Mouse (Mus musculus): Measurements from ENCODE around the gene Cbx2.

The Cbx2 gene

DNA sequence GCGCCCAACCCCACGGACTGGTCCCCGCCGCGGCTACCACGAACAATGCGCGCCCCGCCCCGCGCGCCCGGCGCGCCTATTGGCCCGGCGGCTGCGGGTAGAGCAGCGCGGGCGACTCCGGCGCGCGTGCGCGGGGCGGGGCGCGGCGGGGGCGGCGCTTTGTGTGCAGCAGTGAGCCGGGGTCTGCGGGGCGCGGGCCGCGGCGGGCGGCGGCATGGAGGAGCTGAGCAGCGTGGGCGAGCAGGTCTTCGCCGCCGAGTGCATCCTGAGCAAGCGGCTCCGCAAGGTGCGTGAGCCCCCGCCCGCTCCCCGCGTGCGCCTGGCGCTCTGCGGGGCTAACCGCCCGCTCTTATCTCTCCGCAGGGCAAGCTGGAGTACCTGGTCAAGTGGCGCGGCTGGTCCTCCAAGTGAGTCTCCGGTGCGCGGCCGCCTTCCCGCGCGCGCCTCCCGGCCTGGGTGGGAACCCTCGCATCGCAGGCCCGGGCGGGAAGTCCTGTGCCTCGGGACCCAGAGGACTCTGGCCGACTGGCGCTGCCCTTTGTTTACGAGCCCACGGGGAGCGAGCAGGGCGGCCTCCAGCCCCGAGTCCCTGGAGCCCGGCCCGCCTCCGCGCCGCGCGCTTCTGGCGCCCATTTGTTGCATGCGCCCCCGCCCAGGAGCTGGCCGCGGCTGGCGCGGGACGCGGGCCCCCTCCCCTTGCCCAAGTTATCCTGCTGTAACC is at the start of gene Cbx2:
Gene Cbx2 (plus strand): TSS at position 68 of the 721 bp plus-strand sequence.
- peak in 1 of 2 experiments; percentile 70 for DNase-seq (ENCODE audit: low spot score in 2 of 2)

DNA sequence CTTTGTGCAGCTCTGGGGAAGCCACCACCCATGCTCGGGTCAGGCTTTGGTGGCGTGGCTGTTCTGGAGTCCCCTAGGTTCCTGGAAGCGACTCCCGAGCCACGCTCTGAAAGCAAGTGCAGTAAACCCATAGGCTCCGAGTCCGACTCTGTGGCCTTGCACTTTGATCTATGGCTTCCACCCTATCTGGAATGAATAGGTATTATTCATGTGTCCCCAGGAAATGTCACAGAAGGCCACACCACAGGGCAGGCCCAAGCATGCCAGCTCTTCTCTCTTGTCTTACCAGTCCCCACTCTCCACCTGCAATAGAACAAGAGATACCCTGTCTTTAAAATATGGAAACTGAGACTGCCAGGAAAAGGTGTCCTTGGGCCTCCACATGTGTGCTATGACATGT is 48.4 kb upstream of the Cbx2 start:
- DNase-seq (ENCODE audit: low spot score in 2 of 2), result no peak

DNA sequence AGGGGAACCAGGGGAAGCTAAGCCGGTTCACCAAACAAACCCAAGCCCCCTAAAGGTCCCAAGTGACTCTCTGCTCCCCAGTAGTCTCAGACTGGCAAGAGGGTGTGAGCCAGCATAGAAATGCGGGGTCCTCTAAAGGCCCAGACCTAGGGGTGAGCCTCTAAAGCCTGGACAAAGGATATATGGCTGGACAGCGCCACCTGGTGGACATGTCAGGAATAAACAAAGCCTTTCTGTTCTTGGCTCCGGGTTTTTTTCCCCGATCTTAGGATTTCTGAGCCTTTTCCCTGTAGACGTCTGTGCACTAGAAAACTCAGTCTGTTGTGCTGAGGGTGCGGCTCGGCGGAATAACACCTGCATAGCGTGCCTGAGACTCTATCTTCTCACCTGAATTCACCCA is 47.3 kb upstream of the Cbx2 start:
- DNase-seq (ENCODE audit: low spot score in 2 of 2), result peak; percentile 47 to 78

DNA sequence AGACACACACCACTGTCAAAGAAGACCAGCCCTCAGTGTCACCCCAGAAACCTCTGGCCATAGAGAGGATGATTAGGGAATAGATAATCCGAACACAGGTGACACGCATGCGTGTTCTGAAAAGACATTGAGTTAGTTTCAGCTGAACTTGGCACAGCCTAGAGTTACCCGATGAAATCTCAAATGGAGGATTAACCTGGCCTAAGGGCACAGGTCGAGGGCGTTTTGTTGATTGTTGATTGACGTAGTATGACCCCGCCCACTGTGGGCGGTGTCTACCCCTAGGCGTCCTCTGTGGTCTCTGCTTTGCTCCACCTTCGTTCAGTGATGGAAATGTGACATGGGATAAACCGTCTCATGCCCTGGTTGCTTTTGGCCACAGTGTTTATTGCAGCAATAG is 46.8 kb upstream of the Cbx2 start:
- no peak for DNase-seq (ENCODE audit: low spot score in 2 of 2)

DNA sequence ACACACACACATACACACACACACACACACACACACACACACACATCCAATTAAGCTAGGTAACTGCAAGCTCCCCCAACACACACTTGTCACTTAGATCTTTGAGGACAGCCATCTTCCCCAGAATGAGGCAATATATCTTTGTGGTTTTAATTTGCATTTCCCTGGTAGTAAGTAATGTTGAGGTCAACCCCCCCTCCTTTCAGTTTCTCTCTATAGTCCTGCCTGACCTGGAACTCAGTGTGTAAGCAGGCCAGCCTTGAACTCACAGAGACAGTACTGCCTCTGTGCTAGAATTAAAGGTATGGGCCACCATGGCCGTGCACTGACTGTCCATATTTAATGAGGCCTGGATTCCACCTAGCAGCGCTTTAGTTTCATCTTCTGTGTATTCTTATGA is 42.4 kb upstream of the Cbx2 start:
- no peak for DNase-seq (ENCODE audit: low spot score in 2 of 2)

DNA sequence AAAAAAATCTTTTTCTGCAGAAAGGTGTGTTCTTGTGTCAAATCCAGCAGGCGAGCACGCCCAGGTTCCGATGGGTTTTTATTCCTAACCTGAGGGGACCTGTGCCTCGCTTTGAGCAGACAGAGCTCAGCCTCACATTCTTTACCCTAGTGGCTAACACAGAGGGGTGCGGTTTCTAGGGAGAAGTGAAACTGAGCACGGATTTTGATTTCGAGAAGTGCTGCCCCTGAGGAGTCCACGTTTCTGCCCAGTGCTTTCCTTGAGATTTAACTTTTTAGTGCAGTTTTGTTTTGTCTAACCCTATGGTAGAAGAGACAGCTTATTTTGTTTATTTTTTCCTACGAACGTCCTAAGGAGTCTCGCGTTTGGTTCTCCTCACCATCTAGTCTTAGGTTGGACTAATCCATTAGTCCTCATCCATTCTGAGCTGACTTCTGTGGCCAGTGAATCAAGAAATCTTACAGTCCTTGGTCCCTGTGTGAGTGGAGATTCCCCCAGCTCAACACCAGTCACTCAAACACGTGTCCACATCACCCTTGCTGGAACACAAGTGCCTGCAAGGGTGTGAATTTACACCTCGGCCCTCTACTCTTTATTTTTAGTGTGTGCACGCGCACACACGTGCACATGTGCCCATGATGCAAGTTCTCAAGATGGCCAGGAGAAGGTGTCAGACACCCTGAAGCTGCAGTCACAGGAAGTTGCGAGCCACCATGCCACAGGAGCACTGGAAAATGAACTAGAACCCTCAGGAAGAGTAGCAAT is 41.6 kb upstream of the Cbx2 start:
- DNase-seq (ENCODE audit: low spot score in 2 of 2), result no peak

DNA sequence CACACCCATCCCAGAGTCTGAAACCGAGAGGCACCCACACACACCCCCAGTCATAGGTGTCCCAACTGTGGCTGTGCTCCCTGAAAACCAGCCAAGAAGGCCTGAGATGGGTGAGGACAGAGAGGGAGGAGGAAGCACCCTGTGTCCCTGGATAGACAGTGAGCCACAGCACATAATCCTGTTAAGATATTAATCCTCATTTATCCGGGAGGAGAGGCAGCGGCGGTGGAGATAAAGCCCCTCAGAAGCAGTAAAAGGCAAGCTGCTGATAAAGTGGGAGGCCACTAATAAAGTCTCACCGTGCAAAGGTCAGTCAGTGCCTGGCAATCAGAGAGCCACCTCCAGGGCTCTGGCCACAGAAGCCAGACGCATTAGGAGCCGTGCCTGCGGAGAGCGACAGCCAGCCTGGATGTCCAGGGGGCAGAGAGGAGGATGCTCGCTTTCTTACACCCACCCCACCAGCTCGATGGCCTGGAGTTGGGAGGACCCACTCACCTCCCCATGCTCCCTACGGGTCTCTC is 40.1 kb upstream of the Cbx2 start:
- no peak for DNase-seq (ENCODE audit: low spot score in 2 of 2)

DNA sequence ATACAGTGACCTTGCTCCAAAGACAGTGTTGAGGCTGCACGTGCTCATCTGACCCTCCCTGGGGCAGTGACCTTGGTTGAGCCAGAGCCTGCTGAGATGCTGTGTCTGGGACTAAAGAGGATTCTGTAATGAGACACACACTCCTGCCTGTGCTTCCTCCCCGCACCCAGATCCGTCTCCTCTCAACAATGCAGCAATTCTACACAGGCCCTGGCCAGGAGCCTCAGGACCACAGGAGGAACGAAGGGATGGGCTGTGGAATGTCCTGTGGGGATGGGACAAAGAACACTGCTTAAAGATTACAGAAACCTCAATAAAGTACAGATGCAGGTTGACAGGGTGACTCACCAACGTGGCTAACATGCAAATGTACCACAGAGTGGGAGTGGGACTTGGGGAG is 37.2 kb upstream of the Cbx2 start:
- no peak for DNase-seq (ENCODE audit: low spot score in 2 of 2)

DNA sequence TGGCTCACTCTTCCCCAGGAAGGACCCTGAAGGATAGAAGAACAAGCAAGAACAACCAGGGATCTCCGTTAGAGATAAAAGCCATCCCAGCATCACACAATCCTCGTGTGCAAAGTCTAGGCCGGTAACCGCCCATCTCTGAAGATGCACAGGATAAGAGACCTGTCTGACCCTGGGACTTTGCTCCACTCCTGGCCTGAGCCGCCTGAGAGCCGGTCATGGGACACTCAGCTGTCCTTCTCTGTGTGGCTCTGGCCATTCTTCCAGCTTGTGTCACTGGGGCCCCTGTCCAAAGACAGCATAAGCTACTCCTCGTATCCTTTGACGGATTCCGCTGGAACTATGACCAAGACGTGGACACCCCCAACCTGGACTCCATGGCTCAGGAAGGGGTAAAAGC is 34.8 kb upstream of the Cbx2 start, which contains the start of gene Enpp7:
Gene Enpp7 (plus strand): TSS at position 190 of the 400 bp plus-strand sequence.
- DNase-seq (ENCODE audit: low spot score in 2 of 2), result no peak

DNA sequence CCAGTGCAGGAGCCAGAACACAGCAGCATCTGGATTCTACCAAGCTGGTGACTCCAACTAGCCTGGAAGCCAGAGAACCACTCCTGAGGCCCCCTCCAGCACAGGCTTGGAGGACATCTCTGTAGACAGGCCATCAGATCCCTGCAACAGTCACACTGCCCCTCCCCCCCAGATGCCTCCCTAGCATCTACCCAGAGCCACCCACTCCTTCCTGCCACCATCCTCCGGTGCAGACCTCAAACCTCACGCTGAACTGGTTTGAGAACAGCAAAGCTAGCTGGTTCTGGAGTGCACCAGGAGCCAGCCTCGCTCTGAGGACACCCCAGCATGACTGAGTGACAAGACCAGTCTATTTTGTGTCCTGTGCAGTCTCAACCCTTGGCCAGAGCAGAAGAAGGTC is 30.0 kb upstream of the Cbx2 start:
- no peak for DNase-seq (ENCODE audit: low spot score in 2 of 2)

DNA sequence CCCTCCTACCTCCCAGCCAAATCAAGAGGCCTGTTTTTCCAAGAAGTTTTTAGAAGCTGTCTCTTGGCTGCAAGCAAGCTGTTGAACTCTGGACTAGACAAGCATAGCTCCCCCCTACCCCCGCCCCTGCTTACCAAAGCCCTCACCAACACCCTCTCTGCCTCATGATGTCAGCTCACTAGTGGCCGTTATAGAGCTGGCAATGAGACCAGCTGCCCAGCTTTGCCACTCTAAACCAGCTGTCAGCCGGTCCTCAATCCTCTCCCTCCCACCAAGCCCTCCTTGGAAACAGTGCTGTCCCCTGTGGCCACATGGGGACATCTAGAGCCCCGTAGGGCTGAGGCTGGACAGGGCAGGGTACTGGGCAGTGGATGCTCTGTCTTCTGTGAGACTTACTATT is 27.3 kb upstream of the Cbx2 start:
- no peak for DNase-seq (ENCODE audit: low spot score in 2 of 2)

DNA sequence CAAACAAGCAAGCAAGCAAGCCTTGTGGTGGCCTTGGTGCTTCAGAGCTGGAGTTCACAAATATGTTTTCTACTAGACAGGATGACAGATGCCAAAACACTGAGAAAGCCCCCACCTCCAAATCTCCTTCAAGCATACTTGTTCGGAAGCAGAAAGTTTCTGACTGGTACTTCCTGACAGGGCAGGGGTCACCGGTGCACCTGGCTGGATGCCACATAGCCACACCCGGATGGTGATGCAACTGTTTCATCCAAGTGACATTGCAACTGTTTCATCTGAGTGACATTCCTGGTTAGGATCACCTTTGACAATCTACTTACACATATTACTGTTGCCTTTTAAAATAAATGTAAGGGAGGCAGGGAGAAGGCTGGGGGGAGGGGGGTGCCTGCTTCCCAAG is 25.6 kb upstream of the Cbx2 start:
- no peak for DNase-seq (ENCODE audit: low spot score in 2 of 2)

DNA sequence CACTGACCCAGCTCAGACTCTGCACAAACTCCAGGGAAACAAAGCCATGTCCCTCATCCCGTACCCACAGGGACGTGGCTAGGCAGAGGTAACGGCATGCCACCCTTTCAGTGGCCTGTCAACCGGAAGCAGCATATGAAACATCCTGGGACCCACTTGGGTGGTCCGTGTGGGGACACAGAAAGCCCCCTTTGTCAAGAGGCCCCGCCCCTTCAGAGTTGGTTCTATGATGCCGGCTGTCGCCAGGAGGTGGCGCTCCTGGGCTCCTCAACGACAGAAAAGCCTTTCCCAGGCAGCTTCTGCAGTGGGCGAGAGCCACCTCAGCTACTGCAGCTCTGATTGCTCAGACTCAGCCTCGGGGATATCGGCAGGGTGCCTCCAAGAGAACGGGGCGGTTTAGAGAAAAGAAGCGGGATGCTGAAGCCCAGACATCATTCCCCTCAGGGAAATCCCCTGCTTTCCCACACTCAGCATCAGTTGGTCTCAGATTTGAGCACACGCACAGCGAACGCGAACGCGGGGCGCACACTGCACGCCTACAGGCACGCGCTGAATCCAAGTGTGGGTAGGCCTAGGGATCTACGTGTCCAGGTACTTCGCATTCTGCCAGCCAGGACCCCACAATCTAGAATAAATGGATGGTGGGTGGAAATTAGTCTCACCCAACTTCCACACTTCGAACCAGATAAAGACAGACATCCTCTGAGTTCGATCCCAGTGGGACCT is 24.1 kb upstream of the Cbx2 start:
- DNase-seq (ENCODE audit: low spot score in 2 of 2), result peak; percentile 78 to 86

DNA sequence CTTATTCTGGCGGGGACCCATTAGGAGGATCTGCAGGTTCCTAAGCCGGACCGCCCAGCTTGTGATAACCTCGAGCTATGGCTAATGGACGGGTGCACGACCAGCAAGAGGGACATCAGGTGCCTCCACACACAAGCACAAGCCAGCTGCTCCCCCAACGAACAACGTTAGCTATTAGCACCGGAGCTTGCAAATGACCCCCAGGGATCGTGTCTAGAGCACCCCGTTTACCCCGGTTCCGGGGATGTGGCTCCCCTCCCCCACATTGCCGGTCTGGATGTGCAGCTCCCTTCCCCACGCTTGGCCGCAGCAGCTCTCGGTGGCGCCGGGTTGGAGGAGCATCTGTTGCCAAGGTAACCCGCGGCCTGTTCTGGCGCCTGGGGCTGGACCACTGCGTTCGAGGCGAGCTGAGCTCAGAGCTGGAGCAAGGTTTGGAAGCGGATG is 23.4 kb upstream of the Cbx2 start:
- DNase-seq (ENCODE audit: low spot score in 2 of 2), result peak in 1 of 2 experiments; percentile 26

DNA sequence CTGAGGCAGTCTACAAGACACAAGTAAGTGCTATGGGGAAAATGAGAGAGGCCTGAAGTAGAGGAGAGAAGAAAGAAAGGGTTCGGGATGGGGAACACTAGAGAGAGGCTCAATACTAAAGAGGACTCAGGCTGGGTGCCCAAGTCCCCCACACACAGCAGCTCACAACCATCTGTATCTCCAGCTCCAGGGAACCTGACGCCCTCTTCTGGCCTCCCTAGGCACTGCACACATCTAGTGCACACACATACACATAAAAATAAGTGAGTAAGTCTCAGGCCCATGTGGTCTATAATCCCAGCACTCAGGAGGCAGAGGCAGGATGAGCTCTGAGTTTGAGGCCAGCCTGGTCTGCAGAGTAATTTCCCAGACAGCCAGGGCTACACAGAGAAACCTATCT is 21.9 kb upstream of the Cbx2 start:
- DNase-seq (ENCODE audit: low spot score in 2 of 2), result no peak

DNA sequence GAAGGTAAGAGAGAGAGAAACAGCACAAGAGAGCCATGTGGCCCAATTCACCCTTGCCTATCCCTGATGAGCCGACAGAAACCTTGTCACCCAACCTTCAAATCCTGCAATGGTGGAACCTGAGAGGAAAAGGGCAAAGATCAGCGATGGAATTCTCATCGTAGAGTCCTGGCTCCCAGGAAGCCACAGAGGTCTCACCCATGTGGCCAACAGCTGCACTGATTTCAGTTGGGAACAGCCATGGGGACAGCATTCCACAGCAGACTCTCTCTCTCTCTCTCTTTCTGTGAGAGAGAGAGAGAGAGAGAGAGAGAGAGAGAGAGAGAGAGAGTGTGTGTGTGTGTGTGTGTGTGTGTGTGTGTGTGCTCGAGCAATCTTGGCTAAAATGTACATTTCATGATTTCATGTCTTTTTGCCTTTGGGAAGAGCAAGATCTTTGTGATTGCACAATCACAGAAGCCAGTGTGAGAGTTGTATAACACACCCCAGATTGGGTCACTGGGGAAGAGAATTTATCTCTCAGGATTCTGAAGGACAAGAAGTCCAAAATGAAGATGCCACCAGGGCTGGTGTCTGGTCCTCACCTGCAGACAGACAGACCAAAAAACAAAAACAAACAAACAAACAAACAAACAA is 21.2 kb upstream of the Cbx2 start:
- no peak for DNase-seq (ENCODE audit: low spot score in 2 of 2)

DNA sequence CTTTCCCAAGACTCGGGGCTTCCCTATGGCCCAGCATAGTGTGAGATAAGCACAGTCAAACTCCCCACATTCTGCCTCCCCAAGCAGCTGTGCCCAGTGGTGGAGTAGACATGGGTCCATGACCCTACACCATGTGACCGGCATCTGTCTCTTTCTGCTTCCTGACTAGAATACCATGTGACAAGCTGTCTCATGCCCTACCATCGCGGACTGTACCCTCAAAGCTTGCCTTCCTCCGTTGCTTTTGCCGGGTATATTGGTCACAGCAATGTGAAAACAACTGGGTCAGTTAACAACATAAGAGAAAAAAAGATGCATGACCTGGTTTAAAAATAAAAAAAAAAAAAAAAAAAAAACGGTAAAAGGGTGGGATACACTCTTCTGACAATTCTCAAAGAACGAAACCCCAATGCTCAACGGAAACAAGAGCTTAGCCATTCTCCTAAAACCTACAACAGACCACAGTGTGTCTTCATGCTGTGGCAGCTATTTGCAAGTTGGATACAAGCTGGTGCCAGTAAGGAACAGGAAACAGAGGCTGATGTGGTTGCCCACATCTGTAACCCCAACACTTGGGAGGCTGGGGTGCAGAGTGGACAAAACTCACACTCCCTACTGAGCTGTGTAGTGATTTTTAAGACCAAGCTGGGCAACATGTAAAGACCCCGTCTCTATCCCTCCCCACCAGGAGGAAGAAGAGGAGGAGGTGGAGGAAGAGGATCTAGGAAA is 17.1 kb upstream of the Cbx2 start:
- no peak for DNase-seq (ENCODE audit: low spot score in 2 of 2)

DNA sequence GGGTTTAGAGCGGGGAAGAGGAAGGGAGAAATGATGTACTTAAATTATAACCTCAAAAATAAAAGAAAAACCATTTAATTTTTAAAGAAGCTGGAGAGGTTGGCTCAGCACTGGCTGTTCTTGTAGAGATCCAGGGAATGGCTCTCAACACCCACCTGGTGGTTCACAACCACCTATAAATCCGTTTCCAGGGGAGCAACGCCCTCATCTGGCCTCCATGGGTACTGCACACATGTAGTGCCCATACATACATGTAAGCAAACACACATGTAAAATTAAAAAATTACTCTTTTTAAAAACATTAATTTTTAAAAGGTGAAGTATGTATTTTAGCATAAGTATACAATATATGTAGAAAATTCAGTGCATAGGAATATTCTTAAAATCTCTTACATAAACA is 16.3 kb upstream of the Cbx2 start:
- DNase-seq (ENCODE audit: low spot score in 2 of 2), result no peak

DNA sequence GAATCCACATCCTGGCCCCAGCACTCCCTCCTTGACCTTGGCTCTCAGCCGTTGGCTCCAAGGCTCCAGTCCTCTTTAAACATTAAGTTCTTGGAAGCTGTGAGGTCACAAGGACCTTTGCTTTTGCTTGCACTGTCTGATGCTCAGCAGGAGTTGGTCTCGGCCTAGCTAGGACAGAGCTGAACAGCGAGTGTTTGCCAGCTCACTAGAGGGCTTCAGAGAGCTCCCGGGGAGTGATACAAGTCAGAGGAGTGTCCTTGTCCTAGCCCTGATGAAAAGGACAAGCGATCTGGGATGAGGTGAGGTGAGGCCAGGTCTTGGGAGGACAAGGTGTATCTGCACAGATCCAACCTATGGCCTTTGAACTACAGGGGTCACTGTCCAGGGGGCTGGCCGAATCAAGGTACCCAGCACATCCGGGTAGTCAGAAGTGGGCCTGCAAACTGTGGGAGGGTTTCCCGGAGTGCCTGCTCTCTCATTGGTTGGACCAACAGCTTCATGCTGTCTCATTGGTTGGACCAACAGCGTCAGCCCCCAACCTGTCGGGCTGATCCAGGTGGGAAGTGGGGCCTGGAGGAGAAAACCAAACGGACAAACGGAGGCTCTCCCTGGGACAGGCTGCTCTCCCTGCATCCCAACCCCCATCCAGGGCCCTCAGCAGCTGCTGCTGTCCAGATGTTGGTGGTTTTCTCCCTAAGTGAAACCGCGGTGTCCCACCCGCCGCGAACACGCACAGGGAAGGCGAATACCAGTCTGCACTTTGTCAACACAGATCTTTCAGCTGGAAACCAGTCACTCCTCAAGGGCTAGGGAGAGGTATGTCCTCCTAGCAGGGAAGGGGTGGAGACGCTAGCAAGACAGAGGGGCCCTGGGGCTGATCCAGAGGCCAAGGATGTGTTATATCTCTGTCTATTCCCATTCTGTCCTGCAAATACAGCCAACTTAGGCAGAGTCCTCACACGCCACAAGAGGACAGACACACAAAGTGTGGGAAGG is 15.0 kb upstream of the Cbx2 start:
- DNase-seq (ENCODE audit: low spot score in 2 of 2), result no peak

DNA sequence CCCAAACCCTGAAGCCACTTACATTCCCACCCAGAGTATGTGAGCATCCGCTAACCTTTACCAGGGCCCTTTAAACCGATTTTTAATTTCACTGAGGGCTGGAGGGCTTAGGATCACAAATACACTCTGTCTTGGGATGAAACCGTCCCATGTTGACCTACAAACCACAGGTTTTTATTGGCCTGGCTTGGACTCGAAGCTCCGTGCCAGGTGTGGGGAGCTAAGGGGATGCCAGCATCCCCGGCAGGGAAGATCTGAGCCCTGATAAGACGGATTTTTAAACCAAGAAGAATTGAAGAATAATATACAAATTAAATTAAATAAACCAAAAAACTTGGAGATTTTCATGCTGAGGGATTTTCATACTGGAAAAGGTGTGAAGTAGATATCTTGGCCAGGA is 8.3 kb upstream of the Cbx2 start:
- DNase-seq (ENCODE audit: low spot score in 2 of 2), result no peak
